Mouse (Mus musculus) liver, adult 2 months (tissue): ENCODE data around the gene Stat3.

Experiments used
- CTCF ChIP-seq: fragments of 200-500 bp; IDR thresholded peaks from 2 replicates; pipeline ENCODE4 v1.5.1; 2011; ENCODE audit warnings: low read depth, low read length, control low read depth
- POLR2A ChIP-seq: fragments of 200-500 bp; IDR thresholded peaks from 2 replicates; pipeline ENCODE4 v1.6.1; 2011; ENCODE audit warnings: low read length, control low read depth; ENCODE audit not compliant: insufficient read depth; ENCODE audit errors: extremely low read depth

DNA sequence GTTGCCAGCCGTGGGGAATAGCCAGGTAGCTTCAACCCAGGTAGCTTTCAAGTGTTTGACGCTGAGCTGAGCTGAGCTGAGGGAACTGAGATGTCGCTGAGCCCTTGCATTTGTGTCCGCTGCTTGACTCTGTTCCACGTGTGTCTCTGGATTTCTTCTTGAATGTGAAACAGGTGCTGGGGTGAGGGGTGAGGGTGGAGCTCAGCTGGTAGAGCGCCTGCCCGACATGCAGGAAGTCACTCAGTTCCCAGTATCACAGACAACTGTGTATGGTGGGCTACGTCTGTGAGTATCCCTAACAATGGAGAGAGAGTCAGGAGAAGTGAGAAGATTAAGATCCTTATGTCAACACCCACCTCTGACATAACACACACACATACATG lies 68.4 kb downstream of the Stat3 start:
- TF ChIP-seq CTCF (no peak), POLR2A (no peak)
